Mouse (Mus musculus) heart, embryonic 12.5 days (tissue): ENCODE measurements around the gene Mfsd6l. TPM values are rescaled to one million over a fixed set of nuclear protein-coding genes. Genes with fewer than 3 reads are reported as not detected.
A peak's percentile ranks its signal among the peaks of the same experiment; 100 is the strongest.

ENCODE experiments used
- ATAC-seq: fragments of 200-750 bp; cut with Nextera tagmentation; 2 replicates; pipeline ENCODE4 v1.8.0; 2017; ENCODE audit warnings: moderate TSS enrichment, moderate library complexity; ENCODE audit not compliant: insufficient number of reproducible peaks, low FRiP score
- H3K27ac ChIP-seq: fragments of 300-500 bp; sonication (generic); 2 replicates; pipeline ENCODE4 v1.5.1; 2016; ENCODE audit warnings: mild to moderate bottlenecking, moderate library complexity; ENCODE audit not compliant: poor library complexity, severe bottlenecking
- H3K27me3 ChIP-seq: fragments of 300-500 bp; sonication (generic); replicated peaks from 2 replicates; pipeline ENCODE4 v1.6.1; 2016; ENCODE audit warnings: mild to moderate bottlenecking, moderate library complexity
- H3K36me3 ChIP-seq: fragments of 300-500 bp; sonication (generic); 2 replicates; pipeline ENCODE4 v1.6.1; 2016; ENCODE audit warnings: mild to moderate bottlenecking, moderate library complexity
- H3K4me1 ChIP-seq: fragments of 300-500 bp; sonication (generic); replicated peaks from 2 replicates; pipeline ENCODE4 v1.6.1; 2016; ENCODE audit warnings: mild to moderate bottlenecking
- H3K4me2 ChIP-seq: fragments of 300-500 bp; sonication (generic); 2 replicates; pipeline ENCODE4 v1.6.1; 2016; ENCODE audit warnings: mild to moderate bottlenecking, moderate library complexity
- H3K4me3 ChIP-seq: fragments of 300-500 bp; sonication (generic); 2 replicates; pipeline ENCODE4 v1.5.1; 2016; ENCODE audit warnings: mild to moderate bottlenecking
- H3K9ac ChIP-seq: fragments of 300-500 bp; sonication (generic); 2 replicates; pipeline ENCODE4 v1.6.1; 2016; ENCODE audit warnings: mild to moderate bottlenecking, moderate library complexity
- H3K9me3 ChIP-seq: fragments of 300-500 bp; sonication (generic); replicated peaks from 2 replicates; pipeline ENCODE4 v1.6.1; 2016; ENCODE audit warnings: mild to moderate bottlenecking, moderate library complexity
- WGBS: fragments of 180-500 bp; shearing (Covaris S2); methylation state at CpG from one replicate; pipeline ENCODE4 v1.1.7; 2016; 5-methylcytosine and 5-hydroxymethylcytosine counted together
- polyA plus RNA-seq: library from polyadenylated mRNA; unstranded; fragments of >200 nt; fragmentation: Nextera tagmentation; extraction: Ambion mirVana; gene quantifications from 2 replicates; pipeline ENCODE4 v1.2.1, GENCODE M21; 2016

The Mfsd6l gene
- polyA plus RNA-seq, 1 experiment from 2014 or later: 0.08 TPM

GRCm38 (mm10) chr11:68531941-68532535, 23.9 kb upstream of the Mfsd6l start:
- no peak for ATAC-seq
- no peak overlapping the region for H3K27ac ChIP-seq
- 60% methylated on average over 11 of the region's 11 CpGs for WGBS
- peaks cover 24% of the 10 kb centered on the region; the same call in 1 of the 2 replicates for H3K27me3 ChIP-seq
- no peaks in the 10 kb centered on the region for H3K36me3 ChIP-seq
- H3K4me1 ChIP-seq: no peaks in the 10 kb centered on the region
- no peak overlapping the region for H3K9ac ChIP-seq
- no peaks in the 10 kb centered on the region for H3K9me3 ChIP-seq
- no peak overlapping the region for H3K4me2 ChIP-seq
- no peak overlapping the region for H3K4me3 ChIP-seq

- Histone ChIP-seq H3K27ac (no peak overlapping the region), H3K9me3 (no peaks in the 10 kb centered on the region), H3K4me2 (no peak overlapping the region), H3K27me3 (peaks cover 24% of the 10 kb centered on the region; the same call in 1 of the 2 replicates), H3K4me1 (no peaks in the 10 kb centered on the region), H3K36me3 (no peaks in the 10 kb centered on the region), H3K9ac (no peak overlapping the region), H3K4me3 (no peak overlapping the region)
- WGBS: 62% methylated on average over 5 of the region's 5 CpGs
- ATAC-seq: no peak
These were observed 23.2 kb upstream of the Mfsd6l start for GRCm38 (mm10) chr11:68532773-68533172.

GRCm38 (mm10) chr11:68533971-68534475, 22.0 kb upstream of the Mfsd6l start:
- ATAC-seq: no peak
- Histone ChIP-seq H3K4me1 (no peaks in the 10 kb centered on the region), H3K36me3 (no peaks in the 10 kb centered on the region), H3K4me2 (no peak overlapping the region), H3K27ac (no peak overlapping the region), H3K9me3 (no peaks in the 10 kb centered on the region), H3K27me3 (peaks cover 11% of the 10 kb centered on the region; the same call in 1 of the 2 replicates), H3K4me3 (no peak overlapping the region), H3K9ac (no peak overlapping the region)
- 78% methylated on average over 6 of the region's 6 CpGs for WGBS

GRCm38 (mm10) chr11:68536026-68536425, 20.0 kb upstream of the Mfsd6l start:
- H3K27ac ChIP-seq: no peak overlapping the region
- H3K4me1 ChIP-seq: peaks cover 1% of the 10 kb centered on the region; the same call in 1 of the 2 replicates
- H3K9ac ChIP-seq: no peak overlapping the region
- ATAC-seq: no peak
- H3K9me3 ChIP-seq: no peaks in the 10 kb centered on the region
- H3K4me2 ChIP-seq: no peak overlapping the region
- H3K27me3 ChIP-seq: 0 out of 2 replicates have a peak, but pooled peaks cover 4% of the 10 kb centered on the region
- 35% methylated on average over 4 of the region's 4 CpGs for WGBS
- H3K36me3 ChIP-seq: no peaks in the 10 kb centered on the region
- H3K4me3 ChIP-seq: no peak overlapping the region

GRCm38 (mm10) chr11:68536465-68536864, 19.5 kb upstream of the Mfsd6l start:
- Histone ChIP-seq H3K9me3 (no peaks in the 10 kb centered on the region), H3K4me2 (no peak overlapping the region), H3K9ac (no peak overlapping the region), H3K27ac (no peak overlapping the region), H3K4me1 (peaks cover 2% of the 10 kb centered on the region; the same call in 1 of the 2 replicates), H3K27me3 (no peaks in the 10 kb centered on the region), H3K4me3 (no peak overlapping the region), H3K36me3 (no peaks in the 10 kb centered on the region)
- WGBS: 54% methylated on average over 4 of the region's 4 CpGs
- no peak for ATAC-seq

GRCm38 (mm10) chr11:68539621-68540020, 16.4 kb upstream of the Mfsd6l start:
- H3K4me3 ChIP-seq: no peak overlapping the region
- no peak overlapping the region for H3K4me2 ChIP-seq
- peaks cover 5% of the 10 kb centered on the region for H3K4me1 ChIP-seq
- no peak for ATAC-seq
- WGBS: 50% methylated on average over 5 of the region's 5 CpGs
- H3K9ac ChIP-seq: no peak overlapping the region
- H3K9me3 ChIP-seq: no peaks in the 10 kb centered on the region
- no peaks in the 10 kb centered on the region for H3K36me3 ChIP-seq
- no peak overlapping the region for H3K27ac ChIP-seq
- peaks cover 8% of the 10 kb centered on the region; the same call in 1 of the 2 replicates for H3K27me3 ChIP-seq

- Histone ChIP-seq H3K4me3 (no peak overlapping the region), H3K27me3 (peaks cover 8% of the 10 kb centered on the region; the same call in 1 of the 2 replicates), H3K36me3 (no peaks in the 10 kb centered on the region), H3K4me1 (peaks cover 22% of the 10 kb centered on the region), H3K4me2 (peak overlapping the region; percentile 29), H3K27ac (peak overlapping the region; percentile 33; the same call in 1 of the 2 replicates), H3K9me3 (no peaks in the 10 kb centered on the region), H3K9ac (no peak overlapping the region)
- WGBS: 5% methylated on average over 8 of the region's 8 CpGs
- peak; percentile 58; the same call in 1 of the 2 replicates for ATAC-seq
These were observed 11.4 kb upstream of the Mfsd6l start for GRCm38 (mm10) chr11:68544554-68544953.

- Histone ChIP-seq H3K27ac (peak overlapping the region; percentile 33; the same call in 1 of the 2 replicates), H3K4me3 (no peak overlapping the region), H3K4me1 (peaks cover 22% of the 10 kb centered on the region), H3K27me3 (peaks cover 8% of the 10 kb centered on the region; the same call in 1 of the 2 replicates), H3K9me3 (no peaks in the 10 kb centered on the region), H3K36me3 (no peaks in the 10 kb centered on the region), H3K4me2 (peak overlapping the region; percentile 29), H3K9ac (no peak overlapping the region)
- ATAC-seq: no peak
- WGBS: 33% methylated on average over 7 of the region's 7 CpGs
These were observed 10.8 kb upstream of the Mfsd6l start for GRCm38 (mm10) chr11:68545172-68545571.

- WGBS: 73% methylated on average over 8 of the region's 8 CpGs
- H3K9me3 ChIP-seq: no peaks in the 10 kb centered on the region
- no peak for ATAC-seq
- H3K4me3 ChIP-seq: no peak overlapping the region
- H3K4me1 ChIP-seq: peaks cover 22% of the 10 kb centered on the region
- H3K4me2 ChIP-seq: no peak overlapping the region
- peak overlapping the region; percentile 33; the same call in 1 of the 2 replicates for H3K27ac ChIP-seq
- no peaks in the 10 kb centered on the region for H3K36me3 ChIP-seq
- H3K27me3 ChIP-seq: peaks cover 8% of the 10 kb centered on the region; the same call in 1 of the 2 replicates
- no peak overlapping the region for H3K9ac ChIP-seq
These were observed 10.2 kb upstream of the Mfsd6l start for GRCm38 (mm10) chr11:68545682-68546222.

- H3K4me2 ChIP-seq: no peak overlapping the region
- no peak for ATAC-seq
- H3K27me3 ChIP-seq: peaks cover 8% of the 10 kb centered on the region; the same call in 1 of the 2 replicates
- H3K9ac ChIP-seq: no peak overlapping the region
- WGBS: 44% methylated on average over 2 of the region's 2 CpGs
- peaks cover 20% of the 10 kb centered on the region for H3K4me1 ChIP-seq
- no peak overlapping the region for H3K4me3 ChIP-seq
- no peaks in the 10 kb centered on the region for H3K36me3 ChIP-seq
- H3K9me3 ChIP-seq: no peaks in the 10 kb centered on the region
- no peak overlapping the region for H3K27ac ChIP-seq
These were observed 8.5 kb upstream of the Mfsd6l start for GRCm38 (mm10) chr11:68547484-68547883.

GRCm38 (mm10) chr11:68549597-68549996, 6.4 kb upstream of the Mfsd6l start:
- no peak overlapping the region for H3K4me3 ChIP-seq
- H3K4me2 ChIP-seq: no peak overlapping the region
- peaks cover 20% of the 10 kb centered on the region for H3K4me1 ChIP-seq
- WGBS: 48% methylated on average over 3 of the region's 3 CpGs
- no peaks in the 10 kb centered on the region for H3K27me3 ChIP-seq
- no peak for ATAC-seq
- no peaks in the 10 kb centered on the region for H3K36me3 ChIP-seq
- no peak overlapping the region for H3K27ac ChIP-seq
- H3K9me3 ChIP-seq: no peaks in the 10 kb centered on the region
- H3K9ac ChIP-seq: no peak overlapping the region
